Mouse (Mus musculus): ENCODE results near the gene Dpp4. TPM values are rescaled to one million over a fixed set of nuclear protein-coding genes. Genes with fewer than 3 reads are reported as not detected.

Dpp4 gene
- polyA plus RNA-seq, 1 experiment: 23.5 TPM

DNA sequence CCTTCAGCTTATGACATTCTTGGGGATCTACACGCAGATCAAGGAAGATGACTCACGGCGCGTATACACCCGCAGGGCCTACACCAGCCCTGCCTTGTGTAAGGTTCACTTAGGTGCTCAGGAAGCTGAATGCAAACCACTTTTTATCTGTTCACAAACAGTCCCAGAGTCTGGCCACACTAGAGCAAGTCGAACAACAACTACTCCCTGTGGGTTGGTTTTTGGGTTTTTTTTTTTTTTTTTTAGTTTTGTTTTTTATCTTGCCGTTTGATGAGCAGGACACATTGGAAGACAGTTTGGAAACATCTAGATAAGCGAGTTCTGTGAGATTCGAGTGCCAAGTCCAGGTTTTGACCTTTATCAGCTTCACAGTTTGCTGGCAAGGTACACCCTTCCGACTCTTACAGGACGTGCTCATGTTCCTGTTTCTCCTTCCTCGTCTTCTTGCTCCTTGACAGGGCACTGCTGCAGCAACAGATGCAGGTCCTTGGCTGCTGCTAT, 21.0 kb downstream of the Dpp4 start:
- peak; percentile 35 for DNase-seq
- H3K27ac ChIP-seq (ENCODE audit: control insufficient read depth, insufficient read depth, low read length): peak overlapping the region; percentile 70; the same call in 1 of the 2 replicates
- no peak for TF ChIP-seq POLR2A (IDR thresholded peaks at IDR 0.05; ENCODE audit: control insufficient read depth, extremely low read depth, insufficient read depth, low read length, poor library complexity)
- TF ChIP-seq CTCF (IDR thresholded peaks at IDR 0.05; ENCODE audit: borderline replicate concordance, control insufficient read depth, extremely low read depth, insufficient read depth, low read length, poor library complexity): no peak
- H3K27me3 ChIP-seq (ENCODE audit: control insufficient read depth, insufficient read depth, low read length): no peaks in the 10 kb centered on the region
- 4% methylated on average over 12 of the region's 12 CpGs for WGBS
- peaks cover 19% of the 10 kb centered on the region for H3K4me1 ChIP-seq (replicated peaks; ENCODE audit: control insufficient read depth, insufficient read depth, low read length)
- H3K36me3 ChIP-seq (ENCODE audit: control insufficient read depth, insufficient read depth, low read length): peaks cover 6% of the 10 kb centered on the region
- H3K4me3 ChIP-seq (ENCODE audit: control insufficient read depth, insufficient read depth, low read length): no peak overlapping the region

DNA sequence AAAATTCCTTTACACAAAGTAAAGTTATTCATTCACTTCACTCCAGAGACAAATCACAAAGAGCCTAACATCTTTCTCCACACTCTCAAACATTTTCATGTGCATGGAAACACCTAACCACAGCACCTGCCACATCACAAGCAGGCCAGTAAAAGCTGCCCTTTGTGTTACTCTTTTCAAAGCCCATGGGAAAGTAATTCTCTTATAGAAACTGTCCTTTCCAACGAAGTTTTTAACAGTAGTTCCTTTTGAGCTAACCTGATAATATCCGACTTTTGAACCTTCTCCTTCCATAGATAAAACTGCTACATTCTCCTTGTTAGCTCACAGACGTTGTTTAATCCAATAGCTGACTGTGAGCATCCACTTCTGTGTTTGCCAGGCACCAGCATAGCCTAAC, 21.7 kb downstream of the Dpp4 start:
- TF ChIP-seq POLR2A (IDR thresholded peaks at IDR 0.05; ENCODE audit: control insufficient read depth, extremely low read depth, insufficient read depth, low read length, poor library complexity) (no peak), CTCF (IDR thresholded peaks at IDR 0.05; ENCODE audit: borderline replicate concordance, control insufficient read depth, extremely low read depth, insufficient read depth, low read length, poor library complexity) (no peak)

DNA sequence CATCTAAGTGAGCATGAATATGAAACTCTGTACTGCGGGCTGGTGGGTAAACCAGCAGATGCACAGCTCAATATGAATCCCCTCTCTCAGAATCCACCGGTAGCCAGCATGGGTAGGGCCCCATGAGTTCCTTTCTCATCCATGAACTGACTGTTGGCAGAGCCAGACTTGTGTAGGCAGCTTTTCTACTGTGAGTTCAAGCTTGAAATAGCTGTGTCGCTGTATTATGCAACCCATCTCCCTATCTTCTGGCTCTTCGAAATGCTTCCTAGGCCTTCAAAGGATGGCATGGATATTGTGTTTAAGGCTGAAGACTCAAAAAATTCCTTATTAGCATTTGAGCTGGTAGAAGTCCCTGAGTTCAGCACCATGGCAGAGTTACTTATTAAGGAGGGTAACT, 23.2 kb downstream of the Dpp4 start:
- H3K36me3 ChIP-seq (ENCODE audit: control insufficient read depth, insufficient read depth, low read length): peaks cover 20% of the 10 kb centered on the region
- H3K4me1 ChIP-seq (replicated peaks; ENCODE audit: control insufficient read depth, insufficient read depth, low read length): peaks cover 16% of the 10 kb centered on the region
- TF ChIP-seq POLR2A (IDR thresholded peaks at IDR 0.05; ENCODE audit: control insufficient read depth, extremely low read depth, insufficient read depth, low read length, poor library complexity) (no peak), CTCF (IDR thresholded peaks at IDR 0.05; ENCODE audit: borderline replicate concordance, control insufficient read depth, extremely low read depth, insufficient read depth, low read length, poor library complexity) (no peak)
- no peak overlapping the region for H3K4me3 ChIP-seq (ENCODE audit: control insufficient read depth, insufficient read depth, low read length)
- WGBS: 94% methylated on average over 4 of the region's 4 CpGs
- no peak overlapping the region for H3K27ac ChIP-seq (ENCODE audit: control insufficient read depth, insufficient read depth, low read length)
- DNase-seq: no peak
- no peaks in the 10 kb centered on the region for H3K27me3 ChIP-seq (ENCODE audit: control insufficient read depth, insufficient read depth, low read length)

More for the DNA sequence above, 21.7 kb downstream of the Dpp4 start:
- Histone ChIP-seq H3K4me3 (ENCODE audit: control insufficient read depth, insufficient read depth, low read length) (no peak overlapping the region), H3K27me3 (ENCODE audit: control insufficient read depth, insufficient read depth, low read length) (no peaks in the 10 kb centered on the region), H3K36me3 (ENCODE audit: control insufficient read depth, insufficient read depth, low read length) (peaks cover 13% of the 10 kb centered on the region), H3K27ac (ENCODE audit: control insufficient read depth, insufficient read depth, low read length) (no peak overlapping the region), H3K4me1 (replicated peaks; ENCODE audit: control insufficient read depth, insufficient read depth, low read length) (peaks cover 19% of the 10 kb centered on the region)
- 8% methylated on average over 3 of the region's 3 CpGs for WGBS
- DNase-seq: peak; percentile 65

DNA sequence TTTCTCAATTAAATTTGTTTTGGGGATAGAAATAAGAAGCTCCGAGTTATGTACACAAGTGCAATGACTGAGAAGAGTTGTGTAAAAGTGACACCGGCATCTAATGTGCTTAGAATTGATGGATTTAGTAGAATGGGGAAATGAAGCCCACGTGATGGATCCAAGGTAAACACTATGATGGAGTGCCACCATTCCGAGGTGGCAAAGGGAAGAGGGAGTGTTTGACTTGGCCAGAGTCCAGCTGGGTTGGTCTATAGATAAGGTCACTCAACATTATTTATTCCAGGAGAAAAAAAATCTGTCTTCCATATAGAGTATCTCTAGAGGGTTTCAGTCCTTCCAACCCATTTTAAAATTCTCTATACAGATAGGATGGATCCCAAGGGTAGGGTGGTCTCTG, 28.8 kb downstream of the Dpp4 start:
- Histone ChIP-seq H3K27ac (ENCODE audit: control insufficient read depth, insufficient read depth, low read length) (no peak overlapping the region), H3K4me1 (replicated peaks; ENCODE audit: control insufficient read depth, insufficient read depth, low read length) (peaks cover 5% of the 10 kb centered on the region), H3K4me3 (ENCODE audit: control insufficient read depth, insufficient read depth, low read length) (no peak overlapping the region), H3K27me3 (ENCODE audit: control insufficient read depth, insufficient read depth, low read length) (no peaks in the 10 kb centered on the region), H3K36me3 (ENCODE audit: control insufficient read depth, insufficient read depth, low read length) (peaks cover 29% of the 10 kb centered on the region)
- WGBS: 93% methylated on average over 4 of the region's 4 CpGs
- no peak for TF ChIP-seq CTCF (IDR thresholded peaks at IDR 0.05; ENCODE audit: borderline replicate concordance, control insufficient read depth, extremely low read depth, insufficient read depth, low read length, poor library complexity)
- DNase-seq: no peak

DNA sequence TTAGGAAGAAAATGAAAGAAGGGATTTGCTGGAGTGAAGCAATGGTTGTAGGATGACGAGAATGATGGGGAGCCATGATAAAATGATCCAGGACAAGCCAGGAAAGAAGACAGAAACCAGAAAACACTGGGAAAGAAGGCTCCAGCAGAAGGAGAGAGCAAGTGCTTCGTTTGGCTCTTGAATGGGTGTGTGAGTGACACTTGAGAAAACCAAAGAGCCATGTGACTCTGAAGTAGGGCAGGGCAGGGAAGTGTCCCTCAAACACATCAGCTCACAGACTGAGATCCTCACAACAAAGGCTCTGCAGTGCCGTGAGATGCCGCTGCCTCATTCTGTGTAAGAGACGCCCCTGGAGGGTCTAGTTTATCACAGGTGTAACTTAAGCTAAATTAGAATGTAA, 29.6 kb downstream of the Dpp4 start:
- Histone ChIP-seq H3K4me3 (ENCODE audit: control insufficient read depth, insufficient read depth, low read length) (no peak overlapping the region), H3K27ac (ENCODE audit: control insufficient read depth, insufficient read depth, low read length) (no peak overlapping the region), H3K27me3 (ENCODE audit: control insufficient read depth, insufficient read depth, low read length) (no peaks in the 10 kb centered on the region), H3K36me3 (ENCODE audit: control insufficient read depth, insufficient read depth, low read length) (peaks cover 29% of the 10 kb centered on the region), H3K4me1 (replicated peaks; ENCODE audit: control insufficient read depth, insufficient read depth, low read length) (peaks cover 5% of the 10 kb centered on the region)
- TF ChIP-seq POLR2A (IDR thresholded peaks at IDR 0.05; ENCODE audit: control insufficient read depth, extremely low read depth, insufficient read depth, low read length, poor library complexity) (no peak), CTCF (IDR thresholded peaks at IDR 0.05; ENCODE audit: borderline replicate concordance, control insufficient read depth, extremely low read depth, insufficient read depth, low read length, poor library complexity) (no peak)
- 63% methylated on average over 5 of the region's 5 CpGs for WGBS
- no peak for DNase-seq

DNA sequence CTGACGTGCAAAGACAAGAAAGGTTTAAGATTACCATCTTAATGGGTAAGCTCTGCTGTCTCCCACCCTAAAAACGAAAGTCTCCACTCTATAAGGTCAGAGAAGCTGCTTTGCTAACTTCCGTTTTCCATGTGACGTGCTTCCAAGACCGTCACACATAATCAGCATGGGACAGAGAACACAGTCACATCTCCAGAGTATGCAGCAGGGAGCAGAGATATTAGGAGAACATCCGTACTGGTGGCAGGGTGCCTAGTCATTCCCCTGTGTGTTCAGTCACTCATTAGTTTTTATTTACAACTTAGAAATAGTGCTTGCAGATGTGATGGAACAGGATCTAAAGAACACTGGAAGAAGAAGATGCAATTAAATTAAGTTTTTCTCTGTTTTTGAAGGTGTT, 30.3 kb downstream of the Dpp4 start:
- no peak overlapping the region for H3K27ac ChIP-seq (ENCODE audit: control insufficient read depth, insufficient read depth, low read length)
- no peak overlapping the region for H3K4me3 ChIP-seq (ENCODE audit: control insufficient read depth, insufficient read depth, low read length)
- no peak for TF ChIP-seq CTCF (IDR thresholded peaks at IDR 0.05; ENCODE audit: borderline replicate concordance, control insufficient read depth, extremely low read depth, insufficient read depth, low read length, poor library complexity)
- TF ChIP-seq POLR2A (IDR thresholded peaks at IDR 0.05; ENCODE audit: control insufficient read depth, extremely low read depth, insufficient read depth, low read length, poor library complexity): no peak
- peaks cover 5% of the 10 kb centered on the region for H3K4me1 ChIP-seq (replicated peaks; ENCODE audit: control insufficient read depth, insufficient read depth, low read length)
- H3K36me3 ChIP-seq (ENCODE audit: control insufficient read depth, insufficient read depth, low read length): peaks cover 26% of the 10 kb centered on the region
- no peak for DNase-seq
- H3K27me3 ChIP-seq (ENCODE audit: control insufficient read depth, insufficient read depth, low read length): no peaks in the 10 kb centered on the region
- WGBS: 91% methylated on average over 6 of the region's 6 CpGs

DNA sequence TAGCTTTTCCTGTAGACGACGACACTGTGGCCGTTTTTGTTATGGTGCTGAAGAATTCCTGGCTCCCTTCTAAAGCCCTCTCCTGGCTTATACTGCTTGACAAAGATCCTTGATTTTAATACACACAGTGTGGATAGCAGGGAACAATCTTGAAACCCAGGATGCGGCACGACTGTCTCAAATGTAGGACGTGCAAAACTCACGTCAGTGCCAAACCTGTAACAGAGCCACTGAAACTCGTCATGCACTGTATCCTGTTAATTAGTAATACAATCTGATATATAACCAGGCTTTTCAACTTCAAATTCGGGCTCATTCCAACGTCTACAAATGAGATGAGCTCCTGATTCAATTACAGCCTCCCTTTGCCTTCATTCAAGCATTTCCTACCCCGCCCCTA, 38.3 kb downstream of the Dpp4 start:
- DNase-seq: no peak
- Histone ChIP-seq H3K4me3 (ENCODE audit: control insufficient read depth, insufficient read depth, low read length) (no peak overlapping the region), H3K27me3 (ENCODE audit: control insufficient read depth, insufficient read depth, low read length) (no peaks in the 10 kb centered on the region), H3K27ac (ENCODE audit: control insufficient read depth, insufficient read depth, low read length) (no peak overlapping the region), H3K36me3 (ENCODE audit: control insufficient read depth, insufficient read depth, low read length) (peaks cover 27% of the 10 kb centered on the region), H3K4me1 (replicated peaks; ENCODE audit: control insufficient read depth, insufficient read depth, low read length) (no peaks in the 10 kb centered on the region)
- whole genome bisulfite sequencing: 95% methylated on average over 11 of the region's 11 CpGs
- TF ChIP-seq POLR2A (IDR thresholded peaks at IDR 0.05; ENCODE audit: control insufficient read depth, extremely low read depth, insufficient read depth, low read length, poor library complexity) (no peak), CTCF (IDR thresholded peaks at IDR 0.05; ENCODE audit: borderline replicate concordance, control insufficient read depth, extremely low read depth, insufficient read depth, low read length, poor library complexity) (no peak)

Measured in thymus, adult 2 months (tissue).